Mouse (Mus musculus) limb, embryonic 13.5 days (tissue): ENCODE measurements around the gene Gm3149. TPM values are rescaled to one million over a fixed set of nuclear protein-coding genes. Genes with fewer than 3 reads are reported as not detected.
A peak's percentile ranks its signal among the peaks of the same experiment; 100 is the strongest.
"Not testable (repeated sequence)": the region's sequence is repeated elsewhere in the genome, so short reads cannot be mapped to it uniquely, and the experiment has no call there.

ENCODE experiments used
- ATAC-seq: fragments of 200-750 bp; cut with Nextera tagmentation; 2 replicates; pipeline ENCODE4 v1.8.0; 2017; ENCODE audit warnings: low read depth, moderate number of reproducible peaks, moderate TSS enrichment; ENCODE audit not compliant: low FRiP score
- H3K27ac ChIP-seq: fragments of 300-500 bp; sonication (generic); 2 replicates; pipeline ENCODE4 v1.5.1; 2015; ENCODE audit warnings: inconsistent platforms, mild to moderate bottlenecking, moderate library complexity
- H3K27me3 ChIP-seq: fragments of 300-500 bp; sonication (generic); 2 replicates; pipeline ENCODE4 v1.6.1; 2015; ENCODE audit warnings: mild to moderate bottlenecking, inconsistent platforms
- H3K36me3 ChIP-seq: fragments of 300-500 bp; sonication (generic); 2 replicates; pipeline ENCODE4 v1.6.1; 2015; ENCODE audit warnings: inconsistent platforms, mild to moderate bottlenecking, moderate library complexity
- H3K4me1 ChIP-seq: fragments of 300-500 bp; sonication (generic); 2 replicates; pipeline ENCODE4 v1.6.1; 2015; ENCODE audit warnings: inconsistent platforms
- H3K4me2 ChIP-seq: fragments of 300-500 bp; sonication (generic); replicated peaks from 2 replicates; pipeline ENCODE4 v1.6.1; 2015; ENCODE audit warnings: inconsistent platforms, mild to moderate bottlenecking, moderate library complexity
- H3K4me3 ChIP-seq: fragments of 300-500 bp; sonication (generic); 2 replicates; pipeline ENCODE4 v1.5.1; 2015; ENCODE audit warnings: moderate library complexity, mild to moderate bottlenecking, inconsistent platforms
- H3K9ac ChIP-seq: fragments of 300-500 bp; sonication (generic); 2 replicates; pipeline ENCODE4 v1.6.1; 2015; ENCODE audit warnings: mild to moderate bottlenecking, inconsistent platforms
- H3K9me3 ChIP-seq: fragments of 300-500 bp; sonication (generic); 2 replicates; pipeline ENCODE4 v1.6.1; 2016; ENCODE audit warnings: inconsistent platforms
- WGBS: fragments of 180-500 bp; shearing (Covaris S2); methylation state at CpG from one replicate; pipeline ENCODE4 v1.1.7; 2015; 5-methylcytosine and 5-hydroxymethylcytosine counted together
- polyA plus RNA-seq: library from polyadenylated mRNA; unstranded; fragments of >200 nt; fragmentation: Nextera tagmentation; extraction: Ambion mirVana; gene quantifications from 2 replicates; pipeline ENCODE4 v1.2.1, GENCODE M21; 2015

Gene Gm3149
- not detected in 2 replicates for polyA plus RNA-seq

DNA sequence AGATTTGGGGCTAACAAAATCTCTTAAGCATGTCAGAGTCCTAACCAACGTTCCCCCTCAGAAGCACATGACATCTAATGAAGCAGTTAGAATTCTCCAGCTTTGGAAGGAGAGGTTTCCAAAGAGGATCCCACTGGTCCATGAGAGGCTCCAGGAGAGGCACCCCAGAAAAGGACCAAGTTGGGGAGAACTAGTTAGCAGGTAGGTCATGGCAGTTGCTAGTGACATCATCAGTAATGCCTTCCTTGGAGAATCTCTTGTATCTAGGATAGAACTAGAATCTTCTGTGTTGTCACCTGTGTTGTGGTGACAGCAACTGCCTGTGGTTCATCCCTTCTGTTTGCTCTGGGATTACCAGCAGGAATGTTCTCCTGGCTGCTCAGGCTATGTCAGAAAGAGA is at the start of gene Gm3149:
Gene Gm3149, plus strand, starts transcription at position 301 of the 400 bp plus-strand sequence.
- not testable (repeated sequence) for ATAC-seq, H3K4me1 ChIP-seq, H3K4me3 ChIP-seq, H3K36me3 ChIP-seq, H3K27me3 ChIP-seq, H3K4me2 ChIP-seq, H3K9ac ChIP-seq, H3K27ac ChIP-seq, H3K9me3 ChIP-seq
- WGBS = no CpG with 5 or more reads among the region's 1 CpGs

DNA sequence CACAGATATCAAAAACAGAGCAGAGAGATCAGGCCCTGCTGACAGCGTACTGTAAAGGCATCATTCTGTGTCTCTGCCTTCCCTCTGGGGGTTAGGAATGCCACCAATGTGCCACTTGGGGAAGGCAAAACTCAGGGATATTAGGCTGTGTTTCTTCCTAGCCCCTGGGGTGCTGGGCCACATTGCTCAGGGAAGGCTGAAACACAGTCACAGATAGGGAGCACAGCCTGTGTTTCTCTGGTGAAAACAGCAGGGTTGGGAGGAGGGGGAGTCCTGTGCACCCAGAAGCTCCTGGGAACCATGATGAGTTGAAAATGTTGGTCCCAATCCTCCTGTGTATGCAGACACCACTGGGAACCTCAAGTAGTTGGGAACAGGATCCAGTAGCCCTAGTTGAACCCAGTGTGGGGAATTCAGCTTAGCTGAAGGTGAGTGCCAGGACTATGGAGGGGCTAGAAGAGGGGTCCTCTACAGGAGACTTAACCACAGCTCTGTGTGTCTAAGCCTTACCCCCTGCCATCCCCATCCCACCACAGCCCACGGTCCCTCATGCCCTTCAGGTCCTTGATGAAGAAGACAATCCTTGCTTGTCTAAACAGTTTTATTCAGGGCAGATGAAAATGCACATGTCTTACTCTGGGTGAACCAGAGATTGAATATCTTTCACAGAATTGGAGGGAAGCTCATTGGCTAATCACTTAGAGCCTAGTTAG is 47.7 kb upstream of the Gm3149 start:
- not testable (repeated sequence) for H3K9ac ChIP-seq, H3K4me1 ChIP-seq, H3K9me3 ChIP-seq, ATAC-seq, H3K27ac ChIP-seq, H3K27me3 ChIP-seq, H3K4me2 ChIP-seq, H3K36me3 ChIP-seq, H3K4me3 ChIP-seq
- WGBS = 75% methylated on average over 2 of the region's 2 CpGs

DNA sequence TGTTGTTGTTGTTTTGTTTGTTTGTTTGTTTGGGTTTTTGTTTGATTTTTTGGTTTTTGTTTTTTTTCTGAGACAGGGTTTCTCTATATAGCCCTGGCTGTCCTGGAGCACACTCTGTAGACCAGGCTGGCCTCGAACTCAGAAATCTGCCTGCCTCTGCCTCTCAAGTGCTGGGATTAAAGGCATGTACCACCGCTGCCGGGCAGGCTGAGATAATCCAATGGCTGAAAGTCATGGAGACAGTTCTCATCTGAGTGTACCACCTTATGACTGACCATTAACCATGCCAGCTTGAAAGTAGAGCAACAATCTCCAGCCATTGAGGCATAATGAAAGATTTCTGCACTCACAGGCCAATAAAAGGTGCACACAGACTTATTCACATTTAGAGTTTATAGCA is 37.3 kb upstream of the Gm3149 start:
- not testable (repeated sequence) for ATAC-seq, H3K4me1 ChIP-seq, H3K4me3 ChIP-seq, H3K36me3 ChIP-seq, H3K27ac ChIP-seq, H3K9ac ChIP-seq, H3K4me2 ChIP-seq, H3K9me3 ChIP-seq, H3K27me3 ChIP-seq
- 79% methylated on average over 3 of the region's 3 CpGs for WGBS

DNA sequence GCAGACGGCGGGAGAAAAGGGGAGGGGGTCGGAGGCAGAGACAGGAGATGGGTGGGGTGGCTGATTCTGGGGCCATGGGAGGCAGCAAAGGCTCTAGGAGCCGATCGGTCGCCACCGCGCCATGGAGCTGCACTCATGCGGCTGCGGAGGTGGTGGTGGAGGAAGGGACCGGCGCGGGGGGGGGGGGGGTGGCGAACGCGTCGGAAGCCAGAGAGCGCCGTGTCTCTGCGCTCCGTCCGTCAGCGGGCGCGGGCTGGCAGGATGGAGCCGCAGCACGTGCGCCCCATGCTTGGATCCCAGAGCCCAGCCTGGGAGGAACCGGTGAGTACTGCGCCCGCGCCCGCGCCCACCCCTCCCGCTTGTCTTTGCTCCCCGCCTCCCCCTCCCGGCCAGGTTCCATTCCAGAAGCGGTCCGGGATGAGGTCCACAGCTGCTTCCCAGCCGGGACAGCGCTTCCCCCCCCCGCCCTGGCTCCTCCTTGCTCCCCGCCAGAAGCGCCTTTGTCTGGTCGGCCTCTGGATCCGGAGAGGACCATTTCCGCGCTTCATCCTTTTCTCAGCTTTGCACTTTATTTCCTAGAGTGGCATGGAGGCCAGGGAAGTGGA is 17.5 kb downstream of the Gm3149 start, which contains the start of gene 2610042L04Rik:
Gene 2610042L04Rik, plus strand, starts transcription at position 288 of the 605 bp plus-strand sequence.
- H3K27me3 ChIP-seq, H3K36me3 ChIP-seq, H3K27ac ChIP-seq, ATAC-seq, H3K4me1 ChIP-seq, H3K9me3 ChIP-seq: not testable (repeated sequence)
- 3% methylated on average over 30 of the region's 48 CpGs for WGBS
- H3K9ac ChIP-seq = peak within 1 kb of the TSS; percentile 35
- peak within 1 kb of the TSS; percentile 42 for H3K4me3 ChIP-seq
- peak within 1 kb of the TSS; percentile 71 for H3K4me2 ChIP-seq

DNA sequence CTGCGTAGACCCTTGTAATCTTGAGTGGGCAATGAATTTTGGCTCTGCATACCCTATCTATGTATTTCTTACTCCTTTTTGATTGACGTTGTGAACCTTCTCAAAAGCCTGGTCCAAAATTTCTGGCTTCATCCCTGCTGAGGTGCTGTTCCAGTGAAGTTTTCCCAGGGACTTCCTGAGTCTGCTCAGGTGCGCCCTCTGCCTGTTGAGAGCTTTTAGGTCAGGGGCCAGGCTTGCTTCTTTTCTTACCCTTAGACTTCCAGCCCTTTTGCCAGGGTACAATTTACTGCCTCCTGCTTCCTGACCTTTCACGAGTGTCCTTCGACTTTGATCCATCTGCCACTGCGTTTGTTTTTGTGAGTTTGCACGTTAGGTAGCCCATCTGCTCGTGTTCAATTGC is 18.4 kb downstream of the Gm3149 start:
- not testable (repeated sequence) for H3K4me3 ChIP-seq, H3K27me3 ChIP-seq, H3K4me2 ChIP-seq, H3K36me3 ChIP-seq, H3K9me3 ChIP-seq, H3K27ac ChIP-seq, ATAC-seq, H3K4me1 ChIP-seq, H3K9ac ChIP-seq
- 8% methylated on average over 8 of the region's 8 CpGs for WGBS

DNA sequence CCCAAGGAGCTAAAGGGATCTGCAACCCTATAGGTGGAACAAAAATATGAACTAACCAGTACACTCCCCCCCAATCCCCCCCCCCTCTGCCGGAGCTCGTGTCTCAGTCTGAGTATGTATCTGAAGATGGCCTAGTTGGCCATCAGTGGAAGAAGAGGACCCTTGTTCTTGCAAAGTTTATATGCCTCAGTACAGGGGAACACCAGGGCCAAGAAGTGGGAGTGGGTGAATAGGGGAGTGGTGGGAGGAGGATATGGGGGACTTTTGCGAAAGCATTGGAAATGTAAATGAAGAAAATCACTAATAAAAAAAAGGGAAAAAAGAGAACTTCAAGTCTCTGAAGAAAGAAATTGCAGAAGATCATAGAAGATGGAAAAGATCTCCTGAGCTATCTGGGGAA is 51.9 kb downstream of the Gm3149 start:
- not testable (repeated sequence) for H3K27ac ChIP-seq, H3K36me3 ChIP-seq, H3K9ac ChIP-seq, H3K4me1 ChIP-seq, ATAC-seq, H3K27me3 ChIP-seq, H3K4me3 ChIP-seq, H3K4me2 ChIP-seq, H3K9me3 ChIP-seq
- whole genome bisulfite sequencing = 86% methylated on average over 3 of the region's 3 CpGs

DNA sequence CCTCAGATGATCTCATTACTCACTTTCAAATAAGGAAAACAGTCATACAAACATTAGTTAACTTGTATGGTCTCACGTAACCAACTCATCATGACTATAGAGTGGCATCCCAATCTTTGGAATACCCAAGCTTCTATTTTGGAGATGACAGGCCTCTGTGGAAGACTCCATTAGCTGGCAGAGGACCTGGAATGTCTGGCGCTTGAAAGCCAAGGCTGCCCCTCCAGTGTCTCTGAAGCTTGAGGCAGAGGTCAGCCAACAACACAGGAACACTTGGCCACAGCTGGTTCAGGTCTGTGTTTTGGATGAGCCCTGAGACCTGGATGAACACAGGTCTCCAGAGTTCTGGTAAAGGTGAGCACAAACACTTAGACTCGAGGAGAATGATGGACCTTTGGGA is 52.6 kb downstream of the Gm3149 start:
- not testable (repeated sequence) for H3K9me3 ChIP-seq, H3K4me3 ChIP-seq, H3K4me1 ChIP-seq, H3K27me3 ChIP-seq, H3K27ac ChIP-seq, H3K36me3 ChIP-seq, H3K9ac ChIP-seq, ATAC-seq, H3K4me2 ChIP-seq
- 78% methylated on average over 3 of the region's 3 CpGs for WGBS

Other genes with a start within 250 kb of the Gm3149 start
- gene Gm3115, start 233.2 kb upstream of the Gm3149 start, polyA plus RNA-seq = not detected in 2 replicates
- gene Gm8108, start 206.8 kb upstream of the Gm3149 start, polyA plus RNA-seq = 0.18 TPM in 1 of 2 replicates, not detected in the other
- not detected in 2 replicates for gene Gm3127, start 152.3 kb upstream of the Gm3149 start, polyA plus RNA-seq
- gene Gm2974, start 134.7 kb upstream of the Gm3149 start, polyA plus RNA-seq = 0.33 and 0.43 TPM in 2 replicates
- not detected in 2 replicates for gene Gm3138, start 67.7 kb upstream of the Gm3149 start, polyA plus RNA-seq
- 0.15 and 0.38 TPM in 2 replicates for gene 2610042L04Rik, start 17.5 kb downstream of the Gm3149 start, polyA plus RNA-seq
- not detected in 2 replicates for gene Gm3159, start 80.2 kb downstream of the Gm3149 start, polyA plus RNA-seq
- gene Gm3164, start 98.2 kb downstream of the Gm3149 start, polyA plus RNA-seq = 0.29 and 0.32 TPM in 2 replicates
- not detected in 2 replicates for gene Gm3173, start 113.7 kb downstream of the Gm3149 start, polyA plus RNA-seq
- not detected in 2 replicates for gene Gm3182, start 164.5 kb downstream of the Gm3149 start, polyA plus RNA-seq
- not detected in 2 replicates for gene Gm3047, start 238.1 kb downstream of the Gm3149 start, polyA plus RNA-seq